Mouse (Mus musculus) kidney, adult 11 months (tissue): ENCODE results near the gene Ccdc124.

Experiments used
- DNase-seq: peaks from one replicate; pipeline ENCODE4 v3.0.0; 2022

Gene Ccdc124

GRCm38 (mm10) chr8:70868559-70869198 lies 5.1 kb downstream of the Ccdc124 start:
- peak; percentile 78 for DNase-seq

GRCm38 (mm10) chr8:70866566-70866965 lies 7.2 kb downstream of the Ccdc124 start:
- DNase-seq, result no peak

GRCm38 (mm10) chr8:70866001-70866520 lies 7.7 kb downstream of the Ccdc124 start:
- no peak for DNase-seq

- peak; percentile 99 for DNase-seq
These were observed 8.3 kb downstream of the Ccdc124 start for GRCm38 (mm10) chr8:70865350-70866000.

GRCm38 (mm10) chr8:70864712-70865221 lies 9.0 kb downstream of the Ccdc124 start:
- no peak for DNase-seq

GRCm38 (mm10) chr8:70863956-70864711 lies 9.6 kb downstream of the Ccdc124 start:
- DNase-seq, result no peak

GRCm38 (mm10) chr8:70862824-70863641 lies 10.7 kb downstream of the Ccdc124 start, which contains the start of gene Kcnn1:
Kcnn1 (minus strand) TSS chr8:70863258.
- DNase-seq, result no peak

GRCm38 (mm10) chr8:70857516-70857915 lies 16.2 kb downstream of the Ccdc124 start:
- no peak for DNase-seq

GRCm38 (mm10) chr8:70856541-70857197 lies 17.1 kb downstream of the Ccdc124 start:
- peak; percentile 74 for DNase-seq

- DNase-seq, result no peak
These were observed 17.7 kb downstream of the Ccdc124 start for GRCm38 (mm10) chr8:70856028-70856427.

GRCm38 (mm10) chr8:70853863-70854262 lies 19.9 kb downstream of the Ccdc124 start:
- no peak for DNase-seq

GRCm38 (mm10) chr8:70852595-70853231 lies 21.0 kb downstream of the Ccdc124 start:
- DNase-seq, result no peak

GRCm38 (mm10) chr8:70851837-70852236 lies 21.9 kb downstream of the Ccdc124 start:
- no peak for DNase-seq

GRCm38 (mm10) chr8:70850947-70851346 lies 22.8 kb downstream of the Ccdc124 start:
- DNase-seq, result no peak

- DNase-seq, result no peak
These were observed 23.4 kb downstream of the Ccdc124 start for GRCm38 (mm10) chr8:70850132-70850845.

GRCm38 (mm10) chr8:70849333-70849990 lies 24.3 kb downstream of the Ccdc124 start:
- no peak for DNase-seq

- no peak for DNase-seq
These were observed 27.2 kb downstream of the Ccdc124 start for GRCm38 (mm10) chr8:70846371-70847154.

- no peak for DNase-seq
These were observed 28.6 kb downstream of the Ccdc124 start for GRCm38 (mm10) chr8:70845108-70845507.

GRCm38 (mm10) chr8:70844523-70844922 lies 29.2 kb downstream of the Ccdc124 start:
- peak; percentile 82 for DNase-seq
